Mouse (Mus musculus) bone marrow macrophage, adult 2 months (primary cell): ENCODE results near the gene Gm28230.

ENCODE experiments used
- CTCF ChIP-seq: IDR thresholded peaks from 2 replicates; pipeline ENCODE4 v1.5.1; 2012; ENCODE audit warnings: low read depth, mild to moderate bottlenecking, low read length, moderate library complexity
- POLR2A ChIP-seq: IDR thresholded peaks from 2 replicates; pipeline ENCODE4 v1.6.1; 2012; ENCODE audit warnings: mild to moderate bottlenecking, low read depth, low read length, borderline replicate concordance

- TF ChIP-seq CTCF, result no peak
- no peak for TF ChIP-seq POLR2A
These were observed 14.9 kb downstream of the Gm28230 start for GRCm38 (mm10) chr2:74741252-74741978.
